In the genomic region with DNA sequence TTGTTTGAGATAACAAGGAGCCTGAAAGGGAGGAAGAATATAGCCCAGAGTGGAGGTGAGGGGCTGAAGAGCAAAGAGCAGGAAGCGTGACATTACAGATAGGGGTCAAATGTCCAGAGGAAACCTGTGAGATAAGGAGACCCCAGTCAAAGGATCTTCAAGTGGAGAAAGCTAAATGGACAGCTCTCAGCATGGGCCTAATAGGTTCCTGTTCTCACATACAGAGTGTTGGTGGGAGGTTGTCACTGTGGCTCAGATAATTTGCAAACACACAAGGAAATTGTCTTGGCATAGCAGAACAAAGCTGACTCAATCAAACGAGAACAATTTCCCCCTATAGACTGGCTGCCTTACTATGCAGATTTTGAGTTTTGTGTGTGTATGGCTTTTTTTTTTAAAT, we compare ENCODE assay signal across 24 mouse cellular contexts.
DNase-seq lines count a peak whose midpoint lies in the region; ATAC-seq and TF ChIP-seq lines count a peak whose summit lies in the region.
"Had no signal": no experiment of that assay in that cellular context is flagged by ENCODE, and none has a peak within 500 bp of the region (broad histone marks: within the 10 kb centered on the region; RNA-seq: fewer than 3 reads in every experiment).

No protein-coding gene starts in this region.

- H3K9me3 ChIP-seq in heart, embryonic 10.5 days, result no peaks in the 10 kb centered on the region
- H3K9me3 ChIP-seq in liver, embryonic 11.5 days (ENCODE audit: control insufficient read depth, low read length), result no peaks in the 10 kb centered on the region
- no peaks in the 10 kb centered on the region for H3K9me3 ChIP-seq in liver, postnatal 0 days (ENCODE audit: low read length)
- H3K9me3 ChIP-seq in CH12.LX (replicated peaks; ENCODE audit: low read length), result no peaks in the 10 kb centered on the region
- H3K9me3 ChIP-seq: limb, embryonic 12.5 days; midbrain, embryonic 12.5 days; neural tube, embryonic 12.5 days had no signal

- in situ Hi-C loops in CH12.LX (cut with MboI; ENCODE audit: low pct_ligation_motif_present, low pct_unique_long_range_greater_than_20kb, low sequenced_read_pairs), result no loop called here

- peaks cover 7% of the 10 kb centered on the region; the same call in 1 of the 2 replicates for H3K4me1 ChIP-seq in heart, embryonic 10.5 days
- no peaks in the 10 kb centered on the region for H3K4me1 ChIP-seq in liver, embryonic 11.5 days (replicated peaks; ENCODE audit: control insufficient read depth, insufficient read depth, low read length)
- no peaks in the 10 kb centered on the region for H3K4me1 ChIP-seq in liver, postnatal 0 days (ENCODE audit: insufficient read depth)
- H3K4me1 ChIP-seq in CH12.LX (ENCODE audit: control insufficient read depth in 1 of 2, insufficient read depth in 2 of 2), result peaks cover 5 to 6% of the 10 kb centered on the region in 2 experiments
- H3K4me1 ChIP-seq: limb, embryonic 12.5 days; midbrain, embryonic 12.5 days; neural tube, embryonic 12.5 days had no signal

- TF ChIP-seq EP300 in liver, postnatal 0 days (IDR thresholded peaks at IDR 0.05; ENCODE audit: low read depth), result no peak
- no peak for TF ChIP-seq EP300 in CH12.LX (IDR thresholded peaks at IDR 0.05; ENCODE audit: low read length)

- intact Hi-C loops in heart, postnatal 25 days (cut with DNase I), result no loop called here

- peak; percentile 42; the same call in 1 of the 2 replicates for ATAC-seq in liver, embryonic 11.5 days (replicated peaks; ENCODE audit: low FRiP score)
- ATAC-seq in liver, postnatal 0 days, result no peak
- ATAC-seq: intestine, embryonic 16.5 days had no signal

- H3K36me3 ChIP-seq in heart, embryonic 10.5 days, result no peaks in the 10 kb centered on the region
- no peaks in the 10 kb centered on the region for H3K36me3 ChIP-seq in liver, embryonic 11.5 days (ENCODE audit: control insufficient read depth, insufficient read depth, low read length)
- no peaks in the 10 kb centered on the region for H3K36me3 ChIP-seq in liver, postnatal 0 days (replicated peaks; ENCODE audit: insufficient read depth, low read length)
- no peaks in the 10 kb centered on the region for H3K36me3 ChIP-seq in CH12.LX (replicated peaks in 1 of 2; ENCODE audit: control insufficient read depth in 1 of 2, insufficient read depth in 1 of 2, low read length in 1 of 2)
- H3K36me3 ChIP-seq: limb, embryonic 12.5 days; midbrain, embryonic 12.5 days; neural tube, embryonic 12.5 days had no signal

- no peak for TF ChIP-seq RAD21 in CH12.LX (IDR thresholded peaks at IDR 0.05; ENCODE audit: low read depth, low read length)

- dilution Hi-C loops in CH12.LX (cut with MboI; ENCODE audit: extremely low pct_ligation_motif_present, extremely low pct_unique_long_range_greater_than_20kb, low sequenced_read_pairs), result no loop called here

- no peak overlapping the region for H3K27ac ChIP-seq in heart, embryonic 10.5 days
- no peak overlapping the region for H3K27ac ChIP-seq in liver, embryonic 11.5 days (ENCODE audit: low read depth, low read length)
- H3K27ac ChIP-seq in liver, postnatal 0 days (ENCODE audit: low read depth), result no peak overlapping the region
- no peak overlapping the region for H3K27ac ChIP-seq in CH12.LX (ENCODE audit: insufficient read depth, low read depth)
- H3K27ac ChIP-seq: kidney, postnatal 0 days; limb, embryonic 12.5 days; midbrain, embryonic 12.5 days; neural tube, embryonic 12.5 days had no signal

- H3K9ac ChIP-seq in liver, embryonic 11.5 days (ENCODE audit: low read depth, low read length), result no peak overlapping the region
- H3K9ac ChIP-seq in liver, postnatal 0 days (replicated peaks), result no peak overlapping the region
- H3K9ac ChIP-seq in CH12.LX (ENCODE audit: insufficient read depth, low read depth), result no peak overlapping the region
- H3K9ac ChIP-seq: limb, embryonic 12.5 days; midbrain, embryonic 12.5 days; neural tube, embryonic 12.5 days had no signal

- H3K4me2 ChIP-seq in liver, embryonic 11.5 days, result no peak overlapping the region
- H3K4me2 ChIP-seq in liver, postnatal 0 days (ENCODE audit: low read depth, low read length), result no peak overlapping the region
- no peak overlapping the region for H3K4me2 ChIP-seq in CH12.LX (ENCODE audit: insufficient read depth, low read depth, poor library complexity, severe bottlenecking)
- H3K4me2 ChIP-seq: limb, embryonic 12.5 days; midbrain, embryonic 12.5 days; neural tube, embryonic 12.5 days had no signal

- H3K4me3 ChIP-seq in heart, embryonic 10.5 days, result no peak overlapping the region
- no peak overlapping the region for H3K4me3 ChIP-seq in liver, embryonic 11.5 days (ENCODE audit: low read depth, low read length)
- H3K4me3 ChIP-seq in liver, postnatal 0 days (ENCODE audit: low read depth, low read length), result no peak overlapping the region
- no peak overlapping the region for H3K4me3 ChIP-seq in CH12.LX (replicated peaks in 1 of 3; ENCODE audit: low read depth in 2 of 3, low read length in 2 of 3, poor library complexity in 1 of 3)
- H3K4me3 ChIP-seq: erythroblast, embryonic 14.5 days; limb, embryonic 12.5 days; midbrain, embryonic 12.5 days; myocyte; neural tube, embryonic 12.5 days had no signal

- DNase-seq in heart, embryonic 10.5 days (ENCODE audit: low spot score), result peak; percentile 75
- no peak for DNase-seq in heart, postnatal 25 days (ENCODE audit: low spot score)
- no peak for DNase-seq in liver, embryonic 11.5 days (ENCODE audit: low spot score)
- DNase-seq in liver, postnatal 0 days, result no peak
- DNase-seq in CH12.LX (ENCODE audit: extremely low read depth), result peak; percentile 18
- peak; percentile 9 for DNase-seq in embryo, embryonic 10.5 days (ENCODE audit: low spot score)
- DNase-seq in kidney, postnatal 14 days, result no peak
- DNase-seq: adrenal gland, postnatal 25 days; cerebellum, adult 18-20 months; cerebellum, postnatal 25 days; gastrocnemius, postnatal 10 days; heart, postnatal 14 days; kidney, adult 8-10 months; layer of hippocampus, adult 9-11 months; lung, postnatal 36 days; thymus, adult 2 months; thymus, postnatal 36 days had no signal

- 3% methylated on average over 2 of the region's 2 CpGs for WGBS in heart, embryonic 10.5 days
- WGBS in liver, embryonic 11.5 days, result 9% methylated on average over 2 of the region's 2 CpGs
- 21% methylated on average over 2 of the region's 2 CpGs for WGBS in liver, postnatal 0 days (ENCODE audit: insufficient replicate concordance)

- TF ChIP-seq POLR2A in CH12.LX (IDR thresholded peaks at IDR 0.05; ENCODE audit: low read depth, low read length), result no peak

- no peak for TF ChIP-seq CTCF in liver, postnatal 0 days (IDR thresholded peaks at IDR 0.05; ENCODE audit: low read depth)
- TF ChIP-seq CTCF in CH12.LX (conservative IDR thresholded peaks at IDR 0.05 in 1 of 2, IDR thresholded peaks at IDR 0.05 in 1 of 2; ENCODE audit: low read depth in 2 of 2, low read length in 2 of 2), result no peak

- H3K79me2 ChIP-seq in CH12.LX (replicated peaks; ENCODE audit: control insufficient read depth, extremely low read depth, insufficient read depth, poor library complexity, severe bottlenecking), result no peaks in the 10 kb centered on the region

- peaks cover 17% of the 10 kb centered on the region; the same call in 1 of the 2 replicates for H3K27me3 ChIP-seq in heart, embryonic 10.5 days (ENCODE audit: insufficient read depth, poor library complexity, severe bottlenecking)
- no peaks in the 10 kb centered on the region for H3K27me3 ChIP-seq in liver, embryonic 11.5 days (replicated peaks; ENCODE audit: control insufficient read depth, insufficient read depth, low read length)
- H3K27me3 ChIP-seq in liver, postnatal 0 days (ENCODE audit: insufficient read depth, low read length), result no peaks in the 10 kb centered on the region
- no peaks in the 10 kb centered on the region for H3K27me3 ChIP-seq in CH12.LX (replicated peaks)
- H3K27me3 ChIP-seq: limb, embryonic 12.5 days; midbrain, embryonic 12.5 days; neural tube, embryonic 12.5 days had no signal

TF ChIP-seq in CH12.LX, 34 proteins besides CTCF, POLR2A, EP300 and RAD21:
- no peak for TF ChIP-seq SMC3 (IDR thresholded peaks at IDR 0.05; ENCODE audit: low read depth, low read length)
- no peak for TF ChIP-seq MEF2A (IDR thresholded peaks at IDR 0.05; ENCODE audit: borderline replicate concordance, low read depth, low read length)
- no peak for TF ChIP-seq CHD2 (IDR thresholded peaks at IDR 0.05; ENCODE audit: low read length)
- no peak for TF ChIP-seq SIN3A (IDR thresholded peaks at IDR 0.05; ENCODE audit: low read length)
- TF ChIP-seq BHLHE40 (IDR thresholded peaks at IDR 0.05; ENCODE audit: low read depth, low read length), result no peak
- no peak for TF ChIP-seq USF2 (conservative IDR thresholded peaks at IDR 0.05; ENCODE audit: low read depth, low read length)
- TF ChIP-seq ZNF384 (IDR thresholded peaks at IDR 0.05; ENCODE audit: low read depth, low read length), result no peak
- TF ChIP-seq MAZ (IDR thresholded peaks at IDR 0.05; ENCODE audit: low read depth, low read length), result no peak
- no peak for TF ChIP-seq PAX5 (IDR thresholded peaks at IDR 0.05; ENCODE audit: low read length)
- TF ChIP-seq UBTF (IDR thresholded peaks at IDR 0.05; ENCODE audit: low read depth, low read length), result no peak
- TF ChIP-seq JUN (IDR thresholded peaks at IDR 0.05; ENCODE audit: insufficient read depth, low read depth, low read length), result no peak
- TF ChIP-seq ZKSCAN1 (IDR thresholded peaks at IDR 0.05; ENCODE audit: borderline replicate concordance, low read depth, low read length), result no peak
- no peak for TF ChIP-seq KAT2A (IDR thresholded peaks at IDR 0.05; ENCODE audit: insufficient replicate concordance, low read length)

Comparison
In these comparisons a context has a peak if more than half of its experiments do, and no peak if none do; other contexts are left out.
1. DNase-seq: peak in heart, embryonic 10.5 days (single experiment), CH12.LX (single experiment) and embryo, embryonic 10.5 days (single experiment); none in heart, postnatal 25 days (single experiment), liver, embryonic 11.5 days (single experiment), liver, postnatal 0 days (single experiment) and kidney, postnatal 14 days (single experiment).